ENCODE assay signal across 8 mouse cellular contexts in genomic region chr16:31664287-31664597, GRCm38 (mm10). TPM values are rescaled to one million over a fixed set of nuclear protein-coding genes. Genes with fewer than 3 reads are reported as not detected.
DNase-seq lines count a peak whose midpoint lies in the region; ATAC-seq and TF ChIP-seq lines count a peak whose summit lies in the region.

No protein-coding gene starts in this region.

- intact Hi-C loops in heart, adult 2 months (cut with DNase I) = loop anchor here (5.0 kb wide), 2 partner anchors 72 to 392 kb away; no protein-coding TSS in a partner anchor
- intact Hi-C loops in heart, postnatal 25 days (cut with DNase I) = no loop called here

- DNase-seq in heart, adult 2 months = no peak
- no peak for DNase-seq in heart, postnatal 25 days (ENCODE audit: low spot score)
- DNase-seq in CH12.LX (ENCODE audit: extremely low read depth) = no peak
- no peak for DNase-seq in forebrain, embryonic 14.5 days (ENCODE audit: low spot score)
- DNase-seq in c-Kit-positive CD71-positive TER-119-positive erythroid progenitor cells, embryonic 14.5 days (ENCODE audit: low spot score) = no peak
- no peak for DNase-seq in T-cell, adult 2 months (ENCODE audit: low spot score)
- no peak for DNase-seq in spleen, adult 12 weeks (ENCODE audit: low spot score)

- TF ChIP-seq CTCF in heart, adult 2 months (IDR thresholded peaks at IDR 0.05) = no peak
- TF ChIP-seq CTCF in CH12.LX (conservative IDR thresholded peaks at IDR 0.05 in 1 of 2, IDR thresholded peaks at IDR 0.05 in 1 of 2; ENCODE audit: low read depth in 2 of 2, low read length in 2 of 2) = 0 out of 4 replicates have a peak, but pooled peaks of 1 of the 2 experiments have one; percentile 10

- peak overlapping the region; percentile 84 for H3K27ac ChIP-seq in heart, adult 2 months
- no peak overlapping the region for H3K27ac ChIP-seq in CH12.LX (ENCODE audit: insufficient read depth, low read depth)
- H3K27ac ChIP-seq in forebrain, embryonic 14.5 days (ENCODE audit: low read depth, low read length) = peak overlapping the region; percentile 90
- peak overlapping the region; percentile 92 for H3K27ac ChIP-seq in liver, embryonic 16.5 days (ENCODE audit: low read length)

- no peaks in the 10 kb centered on the region for H3K9me3 ChIP-seq in CH12.LX (replicated peaks; ENCODE audit: low read length)
- H3K9me3 ChIP-seq in forebrain, embryonic 14.5 days (replicated peaks; ENCODE audit: control insufficient read depth, low read length) = no peaks in the 10 kb centered on the region
- H3K9me3 ChIP-seq in liver, embryonic 16.5 days (replicated peaks; ENCODE audit: control insufficient read depth, low read length) = no peaks in the 10 kb centered on the region

- TF ChIP-seq POLR2A in heart, adult 2 months (IDR thresholded peaks at IDR 0.05; ENCODE audit: insufficient read depth, low read depth, low read length) = no peak
- no peak for TF ChIP-seq POLR2A in CH12.LX (IDR thresholded peaks at IDR 0.05; ENCODE audit: low read depth, low read length)

- in situ Hi-C loops in CH12.LX (cut with MboI; ENCODE audit: low pct_ligation_motif_present, low pct_unique_long_range_greater_than_20kb, low sequenced_read_pairs) = no loop called here

- peaks cover 1% of the 10 kb centered on the region; the same call in 1 of the 2 replicates for H3K79me2 ChIP-seq in heart, adult 2 months (replicated peaks; ENCODE audit: control insufficient read depth, insufficient read depth, low read length)
- H3K79me2 ChIP-seq in CH12.LX (replicated peaks; ENCODE audit: control insufficient read depth, extremely low read depth, insufficient read depth, poor library complexity, severe bottlenecking) = peaks cover 10% of the 10 kb centered on the region; the same call in 1 of the 2 replicates

- TF ChIP-seq EP300 in heart, adult 2 months (IDR thresholded peaks at IDR 0.05; ENCODE audit: insufficient read depth, low read depth, low read length) = no peak
- no peak for TF ChIP-seq EP300 in CH12.LX (IDR thresholded peaks at IDR 0.05; ENCODE audit: low read length)

- peak overlapping the region; percentile 80 for H3K4me3 ChIP-seq in heart, adult 2 months
- H3K4me3 ChIP-seq in CH12.LX (replicated peaks in 1 of 3; ENCODE audit: low read depth in 2 of 3, low read length in 2 of 3, poor library complexity in 1 of 3) = peak overlapping the region; percentile 64 to 95 (median 75)
- peak overlapping the region; percentile 89 for H3K4me3 ChIP-seq in forebrain, embryonic 14.5 days (ENCODE audit: low read depth, low read length)
- H3K4me3 ChIP-seq in liver, embryonic 16.5 days (ENCODE audit: low read depth, low read length) = peak overlapping the region; percentile 100

- peaks cover 19% of the 10 kb centered on the region for H3K36me3 ChIP-seq in heart, adult 2 months (ENCODE audit: control insufficient read depth, insufficient read depth, low read length)
- H3K36me3 ChIP-seq in CH12.LX (replicated peaks in 1 of 2; ENCODE audit: control insufficient read depth in 1 of 2, insufficient read depth in 1 of 2, low read length in 1 of 2) = peaks cover 3 to 28% of the 10 kb centered on the region in 2 experiments
- peaks cover 12% of the 10 kb centered on the region; the same call in 1 of the 2 replicates for H3K36me3 ChIP-seq in forebrain, embryonic 14.5 days (ENCODE audit: control insufficient read depth, insufficient read depth, low read length)
- peaks cover 3% of the 10 kb centered on the region for H3K36me3 ChIP-seq in liver, embryonic 16.5 days (ENCODE audit: control insufficient read depth, insufficient read depth)

- H3K4me1 ChIP-seq in heart, adult 2 months (ENCODE audit: control insufficient read depth, insufficient read depth, low read length) = no peaks in the 10 kb centered on the region; the same call in 1 of the 2 replicates
- peaks cover 2 to 36% of the 10 kb centered on the region in 2 experiments for H3K4me1 ChIP-seq in CH12.LX (ENCODE audit: control insufficient read depth in 1 of 2, insufficient read depth in 2 of 2)
- peaks cover 19% of the 10 kb centered on the region; the same call in 1 of the 2 replicates for H3K4me1 ChIP-seq in forebrain, embryonic 14.5 days (ENCODE audit: control insufficient read depth, insufficient read depth, low read length)
- peaks cover 27% of the 10 kb centered on the region for H3K4me1 ChIP-seq in liver, embryonic 16.5 days (ENCODE audit: control insufficient read depth, low read depth, low read length)

- H3K27me3 ChIP-seq in heart, adult 2 months (ENCODE audit: control insufficient read depth, insufficient read depth, low read length) = no peaks in the 10 kb centered on the region
- H3K27me3 ChIP-seq in CH12.LX (replicated peaks) = no peaks in the 10 kb centered on the region
- 0 out of 2 replicates have a peak, but pooled peaks cover 5% of the 10 kb centered on the region for H3K27me3 ChIP-seq in forebrain, embryonic 14.5 days (replicated peaks; ENCODE audit: control insufficient read depth, insufficient read depth, low read length)
- peaks cover 7% of the 10 kb centered on the region for H3K27me3 ChIP-seq in liver, embryonic 16.5 days (ENCODE audit: control insufficient read depth, insufficient read depth, low read depth, low read length)

- TF ChIP-seq RAD21 in CH12.LX (IDR thresholded peaks at IDR 0.05; ENCODE audit: low read depth, low read length) = no peak

- peak overlapping the region; percentile 83 for H3K9ac ChIP-seq in heart, adult 2 months (ENCODE audit: low read depth, low read length)
- peak overlapping the region; percentile 85 for H3K9ac ChIP-seq in CH12.LX (ENCODE audit: insufficient read depth, low read depth)
- peak overlapping the region; percentile 84 for H3K9ac ChIP-seq in forebrain, embryonic 14.5 days (ENCODE audit: low read length)
- H3K9ac ChIP-seq in liver, embryonic 16.5 days (ENCODE audit: low read depth, low read length) = peak overlapping the region; percentile 98

- under 1% methylated on average over 35 of the region's 36 CpGs for WGBS in heart, adult 2 months
- WGBS in forebrain, embryonic 14.5 days = 0% methylated on average over 35 of the region's 36 CpGs
- under 1% methylated on average over 34 of the region's 36 CpGs for WGBS in liver, embryonic 16.5 days (ENCODE audit: insufficient replicate concordance)

- peak overlapping the region; percentile 99 for H3K4me2 ChIP-seq in CH12.LX (ENCODE audit: insufficient read depth, low read depth, poor library complexity, severe bottlenecking)
- peak overlapping the region; percentile 65 for H3K4me2 ChIP-seq in forebrain, embryonic 14.5 days (ENCODE audit: low read length)
- peak overlapping the region; percentile 99 for H3K4me2 ChIP-seq in liver, embryonic 16.5 days (ENCODE audit: low read depth, low read length)

- peak; percentile 82 for ATAC-seq in forebrain, embryonic 14.5 days
- ATAC-seq in liver, embryonic 16.5 days (ENCODE audit: low read depth) = peak; percentile 45

- dilution Hi-C loops in CH12.LX (cut with MboI; ENCODE audit: extremely low pct_ligation_motif_present, extremely low pct_unique_long_range_greater_than_20kb, low sequenced_read_pairs) = no loop called here

TF ChIP-seq in CH12.LX, 34 proteins besides CTCF, POLR2A, EP300 and RAD21:
- peak; percentile 43; the same call in 1 of the 2 replicates for TF ChIP-seq BHLHE40 (IDR thresholded peaks at IDR 0.05; ENCODE audit: low read depth, low read length)
- TF ChIP-seq SMC3 (IDR thresholded peaks at IDR 0.05; ENCODE audit: low read depth, low read length) = no peak
- TF ChIP-seq TBP (conservative IDR thresholded peaks at IDR 0.05; ENCODE audit: low read depth, low read length) = no peak
- peak; percentile 34; the same call in 1 of the 2 replicates for TF ChIP-seq UBTF (IDR thresholded peaks at IDR 0.05; ENCODE audit: low read depth, low read length)

RNA-seq across cellular contexts. Expression of gene Dlg1, which starts 1.0 kb away (rescaled TPM):
- 10 to 100 TPM; 56.2 to 61.9 TPM for total RNA-seq in heart, adult 2 months (2021)
- 14.9 and 36.5 TPM in 2 replicates for polyA plus RNA-seq in heart, adult 2 months (2012; rRNA removed)
- 10 to 100 TPM; 41.7 to 41.8 TPM for total RNA-seq in heart, postnatal 25 days (2021)
- total RNA-seq in CH12.LX (2012; rRNA removed) = 28.7 and 29.0 TPM in 2 replicates
- 37.4 and 45.7 TPM in 2 replicates for total RNA-seq in CH12.LX (2014; rRNA removed)
- 40.7 and 47.9 TPM in 2 replicates for polyA plus RNA-seq in CH12.LX (2012; ENCODE audit: insufficient read length, low read depth)
- polyA plus RNA-seq in forebrain, embryonic 14.5 days (2014; fragmentation: Nextera tagmentation; extraction: Ambion mirVana) = 14.1 and 17.2 TPM in 2 replicates
- polyA plus RNA-seq in liver, embryonic 16.5 days (2015; fragmentation: Nextera tagmentation; extraction: Ambion mirVana) = 6.4 and 6.7 TPM in 2 replicates
